Mouse (Mus musculus): ENCODE data around the gene Mapkap1.

Gene Mapkap1

GRCm38 (mm10) chr2:34566146-34566545 lies 159.6 kb downstream of the Mapkap1 start:
- no peak for ATAC-seq (ENCODE audit: insufficient number of reproducible peaks, low FRiP score, low TSS enrichment)

DNA sequence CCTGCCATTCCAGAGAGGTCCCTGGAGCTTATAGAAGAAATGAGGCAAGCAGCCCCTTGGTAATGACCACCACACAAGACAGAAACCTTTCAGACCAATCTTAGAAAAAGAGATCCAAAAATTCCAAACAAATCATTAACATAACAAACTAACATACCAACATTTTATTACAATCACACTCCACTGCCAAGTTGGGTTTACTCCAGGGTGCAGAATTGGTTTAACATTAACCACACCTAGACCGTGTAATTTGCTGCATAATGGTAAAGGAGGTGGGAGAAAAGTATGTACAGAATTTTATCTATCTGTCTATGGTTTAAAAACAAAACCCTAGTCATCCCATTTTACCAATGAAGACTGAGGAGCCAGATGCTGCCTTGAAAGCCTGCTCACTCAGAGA lies 160.0 kb downstream of the Mapkap1 start:
- ATAC-seq (ENCODE audit: insufficient number of reproducible peaks, low FRiP score, low TSS enrichment): no peak

DNA sequence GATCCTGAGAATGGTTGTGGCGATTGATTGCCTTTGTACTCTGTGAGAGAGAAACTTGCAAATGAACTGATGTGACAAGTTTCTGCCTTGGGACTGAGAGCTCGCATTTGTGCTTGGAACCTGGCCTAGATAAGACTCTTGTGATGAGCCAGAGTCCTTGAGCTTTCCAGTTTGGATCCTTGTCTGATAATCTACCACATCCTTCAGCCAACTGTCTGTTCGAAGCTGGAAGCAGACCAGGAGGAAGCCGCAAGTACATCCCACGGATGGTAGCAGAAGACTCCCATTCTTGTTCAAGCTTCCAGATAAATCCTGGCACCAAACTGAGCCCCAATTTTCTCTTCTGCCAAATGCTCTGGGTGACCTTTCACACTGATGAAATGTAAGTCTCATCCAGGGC lies 162.6 kb downstream of the Mapkap1 start:
- no peak for ATAC-seq (ENCODE audit: insufficient number of reproducible peaks, low FRiP score, low TSS enrichment)

GRCm38 (mm10) chr2:34570378-34570777 lies 163.8 kb downstream of the Mapkap1 start:
- no peak for ATAC-seq (ENCODE audit: insufficient number of reproducible peaks, low FRiP score, low TSS enrichment)

- no peak for ATAC-seq (ENCODE audit: insufficient number of reproducible peaks, low FRiP score, low TSS enrichment)
Measured at GRCm38 (mm10) chr2:34571096-34571495, 164.5 kb downstream of the Mapkap1 start.

DNA sequence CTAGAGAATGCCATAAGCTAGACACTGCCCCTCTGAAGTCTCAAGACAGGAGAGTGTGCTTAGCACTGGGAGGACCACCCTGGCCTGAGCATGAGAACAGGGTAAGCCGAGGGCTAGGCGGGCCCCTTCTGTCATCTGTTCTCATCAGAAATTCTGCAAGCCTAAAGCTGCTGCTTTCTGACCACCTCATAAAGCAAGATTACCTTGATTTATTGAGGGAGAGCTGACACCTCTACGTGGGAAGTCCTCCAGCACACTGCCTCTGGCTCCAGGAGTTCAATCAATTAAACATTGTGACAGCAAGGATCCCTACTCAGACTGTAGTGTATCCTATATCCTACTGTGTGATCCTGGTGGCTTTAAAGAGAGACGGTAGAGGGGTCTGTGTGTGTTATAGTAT lies 166.5 kb downstream of the Mapkap1 start:
- ATAC-seq (ENCODE audit: insufficient number of reproducible peaks, low FRiP score, low TSS enrichment): no peak

GRCm38 (mm10) chr2:34588546-34588945 lies 182.0 kb downstream of the Mapkap1 start:
- ATAC-seq (ENCODE audit: insufficient number of reproducible peaks, low FRiP score, low TSS enrichment): no peak

GRCm38 (mm10) chr2:34591721-34592360 lies 185.3 kb downstream of the Mapkap1 start:
- ATAC-seq (ENCODE audit: insufficient number of reproducible peaks, low FRiP score, low TSS enrichment): no peak

- no peak for ATAC-seq (ENCODE audit: insufficient number of reproducible peaks, low FRiP score, low TSS enrichment)
Measured at GRCm38 (mm10) chr2:34592361-34592960, 185.9 kb downstream of the Mapkap1 start.

- no peak for ATAC-seq (ENCODE audit: insufficient number of reproducible peaks, low FRiP score, low TSS enrichment)
Measured at GRCm38 (mm10) chr2:34594001-34594400, 187.4 kb downstream of the Mapkap1 start.

DNA sequence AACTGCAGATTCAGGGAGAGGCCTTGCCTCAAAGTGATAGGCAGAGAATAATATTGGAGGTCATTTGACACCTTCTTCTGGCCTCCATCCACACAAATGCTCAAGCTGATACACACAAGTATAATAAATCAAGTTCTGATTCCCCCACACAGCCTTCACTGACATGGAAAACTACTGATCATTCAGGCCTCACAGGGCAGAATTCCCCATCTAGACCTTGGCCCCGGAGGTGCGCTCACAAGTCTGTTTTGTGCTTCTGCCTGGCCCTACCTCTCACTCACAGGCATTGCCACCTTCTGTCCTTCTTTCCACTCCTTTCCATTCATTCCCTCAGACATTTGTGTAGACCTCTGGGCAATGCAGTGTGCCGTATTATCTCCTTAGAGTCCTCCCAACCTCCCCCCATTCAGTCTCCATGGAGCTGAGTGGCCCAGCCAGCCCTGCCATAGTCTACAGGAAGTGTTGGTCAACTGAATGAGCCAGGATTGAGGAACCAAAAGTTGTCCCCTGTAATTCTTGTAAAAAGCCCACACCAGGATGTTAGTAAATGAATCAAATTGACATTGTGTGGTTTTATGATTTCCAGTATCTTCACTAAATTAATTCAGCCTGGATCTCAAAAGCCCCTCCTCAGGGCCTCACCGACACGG lies 193.2 kb downstream of the Mapkap1 start:
- ATAC-seq (ENCODE audit: insufficient number of reproducible peaks, low FRiP score, low TSS enrichment): no peak

- ATAC-seq (ENCODE audit: insufficient number of reproducible peaks, low FRiP score, low TSS enrichment): no peak
Measured at GRCm38 (mm10) chr2:34600734-34601133, 194.2 kb downstream of the Mapkap1 start.

DNA sequence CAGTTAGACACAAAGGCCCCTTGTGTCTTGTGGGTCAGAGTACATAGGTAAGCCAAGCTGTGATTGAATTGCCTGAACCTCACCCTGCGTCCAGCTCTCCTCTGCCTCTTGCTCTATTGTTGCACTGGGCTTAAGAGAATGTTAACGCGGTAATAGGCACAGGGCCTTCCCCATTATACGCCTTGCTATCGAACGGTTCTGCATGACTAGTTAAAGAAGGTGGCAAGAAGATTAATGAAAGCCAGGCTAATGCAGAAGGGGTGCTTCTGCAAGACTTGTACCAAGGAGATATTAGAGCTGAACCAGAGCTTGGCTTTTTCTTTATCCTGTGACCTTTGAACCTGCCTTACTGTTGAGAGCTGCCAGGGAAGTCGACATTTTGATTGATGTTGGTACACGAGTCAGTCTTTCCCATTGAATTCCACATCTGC lies 195.6 kb downstream of the Mapkap1 start:
- no peak for ATAC-seq (ENCODE audit: insufficient number of reproducible peaks, low FRiP score, low TSS enrichment)

- no peak for ATAC-seq (ENCODE audit: insufficient number of reproducible peaks, low FRiP score, low TSS enrichment)
Measured at GRCm38 (mm10) chr2:34602896-34603295, 196.3 kb downstream of the Mapkap1 start.

DNA sequence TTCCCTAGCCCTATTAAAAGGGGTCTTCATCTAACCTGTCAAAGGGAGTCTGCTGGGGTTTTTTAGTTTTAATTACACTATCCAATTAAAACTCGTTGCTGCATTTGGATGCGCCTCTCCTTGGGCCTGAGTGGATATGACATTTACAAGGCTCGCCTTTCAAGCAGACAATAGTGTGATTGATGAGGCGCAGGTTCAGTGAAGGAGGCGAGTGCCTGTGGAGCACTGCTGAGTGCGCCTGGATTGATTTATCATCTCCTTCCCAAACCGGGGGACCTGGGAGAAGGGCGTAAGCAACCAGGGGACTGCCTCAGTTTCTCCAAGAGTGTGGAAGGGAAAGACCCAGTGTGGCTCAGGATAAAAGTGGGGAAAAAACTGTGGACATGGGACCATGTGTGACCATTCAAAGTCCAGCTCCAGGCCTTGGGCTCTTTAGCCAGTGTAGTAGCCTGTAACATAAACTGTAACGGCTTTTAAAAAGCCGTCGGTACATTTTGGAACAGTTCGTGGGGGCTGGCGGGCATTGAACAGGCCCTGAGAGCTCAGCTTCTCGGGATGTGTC lies 197.2 kb downstream of the Mapkap1 start:
- no peak for ATAC-seq (ENCODE audit: insufficient number of reproducible peaks, low FRiP score, low TSS enrichment)

- no peak for ATAC-seq (ENCODE audit: insufficient number of reproducible peaks, low FRiP score, low TSS enrichment)
Measured at GRCm38 (mm10) chr2:34605040-34605439, 198.5 kb downstream of the Mapkap1 start.

GRCm38 (mm10) chr2:34608917-34609316 lies 202.3 kb downstream of the Mapkap1 start:
- ATAC-seq (ENCODE audit: insufficient number of reproducible peaks, low FRiP score, low TSS enrichment): no peak

GRCm38 (mm10) chr2:34609516-34609915 lies 202.9 kb downstream of the Mapkap1 start:
- no peak for ATAC-seq (ENCODE audit: insufficient number of reproducible peaks, low FRiP score, low TSS enrichment)

GRCm38 (mm10) chr2:34620778-34621415 lies 214.3 kb downstream of the Mapkap1 start:
- ATAC-seq (ENCODE audit: insufficient number of reproducible peaks, low FRiP score, low TSS enrichment): no peak

DNA sequence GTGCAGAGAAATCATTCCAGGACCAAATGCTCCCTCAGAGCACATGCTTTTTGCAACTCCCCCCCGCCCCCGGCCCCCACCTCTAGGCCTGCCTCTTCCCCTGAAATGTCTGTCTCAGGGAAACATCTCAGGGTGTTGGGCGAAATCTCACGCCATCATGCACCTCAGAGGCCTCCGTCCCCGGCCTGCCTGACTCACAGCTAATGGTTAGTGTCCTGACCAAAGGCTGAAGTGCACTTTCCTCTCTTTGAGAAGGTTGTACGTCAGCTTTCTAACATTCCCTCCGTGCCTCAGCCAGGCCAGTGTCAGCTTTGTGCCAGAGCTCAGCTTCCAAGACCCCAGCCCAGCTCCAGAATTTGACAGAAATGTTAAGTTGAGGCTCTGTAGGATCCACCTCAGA lies 214.9 kb downstream of the Mapkap1 start:
- no peak for ATAC-seq (ENCODE audit: insufficient number of reproducible peaks, low FRiP score, low TSS enrichment)

DNA sequence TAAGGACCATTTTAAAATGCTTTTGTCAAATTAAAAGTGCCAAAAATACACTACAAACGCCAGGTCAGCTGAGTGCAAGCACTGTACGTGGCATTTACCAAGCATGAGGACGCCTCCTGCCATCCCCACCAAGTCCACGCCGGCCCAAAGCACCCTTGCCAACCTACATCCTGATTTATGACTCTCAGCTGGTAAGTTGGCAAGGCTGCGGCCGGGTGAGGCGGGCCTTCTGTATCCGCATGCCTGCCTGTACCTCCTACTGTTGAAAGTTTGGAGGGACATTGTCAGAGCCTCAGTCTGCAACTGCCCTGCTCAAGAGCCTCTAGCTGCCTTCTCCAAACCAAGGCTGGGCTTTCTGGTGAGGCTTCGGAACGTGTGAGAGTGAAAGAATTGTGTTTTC lies 215.9 kb downstream of the Mapkap1 start:
- ATAC-seq (ENCODE audit: insufficient number of reproducible peaks, low FRiP score, low TSS enrichment): no peak

Measured in cerebellum, adult (tissue).